Mouse (Mus musculus): ENCODE results near the gene Fam177a.
A peak's percentile ranks its signal among the peaks of the same experiment; 100 is the strongest.
"Not testable (repeated sequence)": the region's sequence is repeated elsewhere in the genome, so short reads cannot be mapped to it uniquely, and the experiment has no call there.

The Fam177a gene

GRCm38 (mm10) chr12:55124242-55124641 lies at the start of gene Fam177a:
TSS of gene Fam177a (plus strand) at chr12:55124469.
- DNase-seq (ENCODE audit: low spot score), result not testable (repeated sequence)

- DNase-seq (ENCODE audit: low spot score), result no peak
Observed at GRCm38 (mm10) chr12:55075296-55075695, 49.0 kb upstream of the Fam177a start.

GRCm38 (mm10) chr12:55078706-55079105 lies 45.6 kb upstream of the Fam177a start:
- peak; percentile 35 for DNase-seq (ENCODE audit: low spot score)

- peak; percentile 96 for DNase-seq (ENCODE audit: low spot score)
Observed at GRCm38 (mm10) chr12:55079726-55080600, 44.3 kb upstream of the Fam177a start, which contains the start of the genes 2700097O09Rik and Srp54a. TSS of gene 2700097O09Rik (minus strand) at chr12:55080110. TSS of gene Srp54a (plus strand) at chr12:55080262.

GRCm38 (mm10) chr12:55080601-55080942 lies 43.7 kb upstream of the Fam177a start:
- not testable (repeated sequence) for DNase-seq (ENCODE audit: low spot score)

- not testable (repeated sequence) for DNase-seq (ENCODE audit: low spot score)
Observed at GRCm38 (mm10) chr12:55092127-55092526, 32.1 kb upstream of the Fam177a start.

- not testable (repeated sequence) for DNase-seq (ENCODE audit: low spot score)
Observed at GRCm38 (mm10) chr12:55112616-55113015, 11.7 kb upstream of the Fam177a start.

GRCm38 (mm10) chr12:55124731-55125130 lies 462 bp downstream of the Fam177a start:
- not testable (repeated sequence) for DNase-seq (ENCODE audit: low spot score)

GRCm38 (mm10) chr12:55135540-55135939 lies 11.3 kb downstream of the Fam177a start:
- DNase-seq (ENCODE audit: low spot score), result not testable (repeated sequence)

GRCm38 (mm10) chr12:55137859-55138258 lies 13.6 kb downstream of the Fam177a start:
- DNase-seq (ENCODE audit: low spot score), result not testable (repeated sequence)

- DNase-seq (ENCODE audit: low spot score), result not testable (repeated sequence)
Observed at GRCm38 (mm10) chr12:55154559-55155448, 30.5 kb downstream of the Fam177a start, which contains the start of gene Srp54b. TSS of gene Srp54b (plus strand) at chr12:55155104.

GRCm38 (mm10) chr12:55155449-55155783 lies 31.1 kb downstream of the Fam177a start:
- DNase-seq (ENCODE audit: low spot score), result not testable (repeated sequence)

- not testable (repeated sequence) for DNase-seq (ENCODE audit: low spot score)
Observed at GRCm38 (mm10) chr12:55167034-55167557, 42.8 kb downstream of the Fam177a start.

GRCm38 (mm10) chr12:55187686-55188085 lies 63.4 kb downstream of the Fam177a start:
- not testable (repeated sequence) for DNase-seq (ENCODE audit: low spot score)

- not testable (repeated sequence) for DNase-seq (ENCODE audit: low spot score)
Observed at GRCm38 (mm10) chr12:55189127-55189526, 64.9 kb downstream of the Fam177a start.

All from adipocyte (in vitro differentiated cells).